ENCODE assay signal across 8 mouse cellular contexts in the genomic region with DNA sequence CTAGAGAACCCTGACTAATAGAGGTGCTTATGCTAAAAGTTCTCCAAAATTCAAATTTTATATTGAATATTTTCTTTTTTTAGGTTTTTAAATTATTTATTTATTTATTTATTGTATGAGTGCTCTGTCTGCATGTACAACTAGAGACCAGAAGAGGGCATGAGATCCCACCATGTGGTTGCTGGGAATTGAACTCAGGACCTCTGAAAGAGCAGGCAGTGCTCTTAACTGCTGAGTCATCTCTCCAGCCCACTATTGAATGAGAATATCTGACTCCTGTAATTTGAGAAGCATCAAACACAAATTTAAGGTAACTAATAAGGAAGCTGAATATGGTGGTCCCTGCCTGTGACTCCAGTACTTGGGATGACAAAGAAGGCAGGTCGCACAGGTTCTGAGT. TPM values are rescaled to one million over a fixed set of nuclear protein-coding genes. Genes with fewer than 3 reads are reported as not detected.
DNase-seq lines count a peak whose midpoint lies in the region; ATAC-seq and TF ChIP-seq lines count a peak whose summit lies in the region.
"Had no signal": no experiment of that assay in that cellular context is flagged by ENCODE, and none has a peak within 500 bp of the region (broad histone marks: within the 10 kb centered on the region; RNA-seq: fewer than 3 reads in every experiment).

No protein-coding gene starts in this region.

- no peak overlapping the region for H3K4me3 ChIP-seq in ES-E14 (ENCODE audit: insufficient read depth in 1 of 2, low read depth in 1 of 2, low read length in 2 of 2, poor library complexity in 1 of 2, severe bottlenecking in 1 of 2)
- H3K4me3 ChIP-seq: hindbrain, embryonic 15.5 days had no signal

- H3K36me3 ChIP-seq in ES-E14 (ENCODE audit: control insufficient read depth, insufficient read depth, low read length, poor library complexity, severe bottlenecking) = no peaks in the 10 kb centered on the region
- H3K36me3 ChIP-seq: hindbrain, embryonic 15.5 days had no signal

- in situ Hi-C loops in ES-E14 (cut with MboI; ENCODE audit: low sequenced_read_pairs in 2 of 2, unreplicated experiment in 2 of 2) = no loop called here

- H3K9ac ChIP-seq in ES-E14 (ENCODE audit: insufficient read depth, low read depth, low read length, poor library complexity, severe bottlenecking) = no peak overlapping the region
- H3K9ac ChIP-seq: hindbrain, embryonic 15.5 days had no signal

- H3K27ac ChIP-seq in ES-E14 (ENCODE audit: insufficient read depth, low read depth, low read length, poor library complexity, severe bottlenecking) = no peak overlapping the region
- H3K27ac ChIP-seq: hindbrain, embryonic 15.5 days had no signal

- ATAC-seq in megakaryocyte-erythroid progenitor cell, adult 5-6 weeks (replicated peaks; ENCODE audit: low FRiP score, low TSS enrichment, poor library complexity, severe bottlenecking) = peak; percentile 44; the same call in 1 of the 2 replicates

- H3K9me3 ChIP-seq in ES-E14 (ENCODE audit: control insufficient read depth, insufficient read depth, low read depth, low read length) = no peaks in the 10 kb centered on the region
- H3K9me3 ChIP-seq: hindbrain, embryonic 15.5 days had no signal

- peak; percentile 25 for DNase-seq in kidney, adult 9 months
- DNase-seq in kidney, adult 11 months = no peak
- DNase-seq in ES-E14 (ENCODE audit: low read depth, low spot score) = peak; percentile 38
- DNase-seq in adipocyte (ENCODE audit: low spot score) = peak; percentile 33
- no peak for DNase-seq in urinary bladder, postnatal 14 days (ENCODE audit: low spot score)
- no peak for DNase-seq in gastrocnemius, postnatal 4 days (ENCODE audit: low spot score in 2 of 2)

- H3K4me1 ChIP-seq in ES-E14 (ENCODE audit: control insufficient read depth in 2 of 2, insufficient read depth in 2 of 2, low read length in 2 of 2, poor library complexity in 1 of 2) = peaks cover 0 to 3% of the 10 kb centered on the region in 2 experiments; a peak in 1 of 4 replicates
- H3K4me1 ChIP-seq: hindbrain, embryonic 15.5 days had no signal

TF ChIP-seq in ES-E14, 5 proteins besides CTCF, POLR2A, EP300 and RAD21:
- no peak for TF ChIP-seq ZNF384 (IDR thresholded peaks at IDR 0.05; ENCODE audit: low read depth, low read length)
- no peak for TF ChIP-seq HCFC1 (IDR thresholded peaks at IDR 0.05; ENCODE audit: borderline replicate concordance, insufficient read depth, low read length)
- no peak for TF ChIP-seq ZC3H11A (IDR thresholded peaks at IDR 0.05; ENCODE audit: borderline replicate concordance, low read depth, low read length)
- TF ChIP-seq MAFK (IDR thresholded peaks at IDR 0.05; ENCODE audit: insufficient read depth, low read depth, low read length) = peak; percentile 89

RNA-seq across cellular contexts. Expression of a gene that starts 20.9 kb away (rescaled TPM):
- 35.9 and 38.9 TPM in 2 replicates for total RNA-seq in ES-E14 (2012; rRNA removed)
- 92.6 and 101 TPM in 2 replicates for total RNA-seq in megakaryocyte-erythroid progenitor cell, adult 5-6 weeks (2014; fragmentation: Nextera tagmentation)
- 55.3 and 57.6 TPM in 2 replicates for total RNA-seq in megakaryocyte-erythroid progenitor cell, adult 5-6 weeks (2017)
- 100 to 1,000 TPM; 116 to 132 TPM for total RNA-seq in gastrocnemius, postnatal 4 days (2021)

RNA-seq across cellular contexts. Expression of a gene that starts 46.3 kb away (rescaled TPM):
- 57.0 and 87.1 TPM in 2 replicates for total RNA-seq in ES-E14 (2012; rRNA removed)
- total RNA-seq in megakaryocyte-erythroid progenitor cell, adult 5-6 weeks (2014; fragmentation: Nextera tagmentation) = 129 and 139 TPM in 2 replicates
- 171 and 198 TPM in 2 replicates for total RNA-seq in megakaryocyte-erythroid progenitor cell, adult 5-6 weeks (2017)
- 10 to 100 TPM; 27.2 to 29.4 TPM for total RNA-seq in gastrocnemius, postnatal 4 days (2021)

RNA-seq across cellular contexts. Expression of a gene that starts 56.4 kb away (rescaled TPM):
- 240 and 258 TPM in 2 replicates for total RNA-seq in ES-E14 (2012; rRNA removed)
- 60.7 and 71.6 TPM in 2 replicates for total RNA-seq in megakaryocyte-erythroid progenitor cell, adult 5-6 weeks (2014; fragmentation: Nextera tagmentation)
- 108 and 122 TPM in 2 replicates for total RNA-seq in megakaryocyte-erythroid progenitor cell, adult 5-6 weeks (2017)
- total RNA-seq in gastrocnemius, postnatal 4 days (2021) = 10 to 100 TPM; 87.6 to 88.1 TPM

Comparison
In these comparisons a context has a peak if more than half of its experiments do, and no peak if none do; other contexts are left out.
1. DNase-seq: peak in kidney, adult 9 months (single experiment), ES-E14 (single experiment) and adipocyte (single experiment); none in kidney, adult 11 months (single experiment), urinary bladder, postnatal 14 days (single experiment) and gastrocnemius, postnatal 4 days (0 of 2).